Mouse (Mus musculus): ENCODE measurements around the gene Fkbp2. TPM values are rescaled to one million over a fixed set of nuclear protein-coding genes. Genes with fewer than 3 reads are reported as not detected.
A peak's percentile ranks its signal among the peaks of the same experiment; 100 is the strongest.

Gene Fkbp2
- polyA plus RNA-seq, 1 experiment from 2014 or later, result 84.8 TPM

DNA sequence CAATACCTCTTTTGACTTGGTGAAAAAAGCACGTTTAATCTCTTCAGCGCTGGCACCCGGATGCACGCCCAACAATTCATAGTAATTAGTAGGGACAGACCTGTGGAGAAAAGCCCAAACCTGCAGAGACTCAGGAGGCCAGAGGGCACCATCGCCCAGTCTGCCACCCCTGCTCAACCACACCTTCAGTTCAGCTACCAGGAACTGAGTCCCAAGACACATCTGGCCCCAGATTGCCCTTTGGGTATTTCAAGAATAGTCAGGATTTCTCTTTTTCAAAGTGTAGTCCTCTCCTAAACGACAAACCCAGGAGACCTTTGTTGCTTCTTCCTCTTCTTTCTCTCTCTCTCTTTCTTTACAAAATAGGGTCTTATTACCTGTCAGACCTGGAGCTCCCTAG is 10.4 kb upstream of the Fkbp2 start:
- H3K4me1 ChIP-seq (ENCODE audit: insufficient read depth), result peaks cover 12% of the 10 kb centered on the region
- ATAC-seq (ENCODE audit: insufficient read depth) (no peak), DNase-seq (no peak)
- no peak for TF ChIP-seq CTCF (IDR thresholded peaks at IDR 0.05; ENCODE audit: low read depth)
- no peaks in the 10 kb centered on the region for H3K9me3 ChIP-seq (ENCODE audit: low read depth, low read length)
- 0 out of 2 replicates have a peak, but pooled peaks cover 2% of the 10 kb centered on the region for H3K36me3 ChIP-seq (ENCODE audit: insufficient read depth)
- 0 out of 2 replicates have a peak, but pooled peaks cover 2% of the 10 kb centered on the region for H3K27me3 ChIP-seq (ENCODE audit: insufficient read depth, low read length)
- H3K4me2 ChIP-seq, result no peak overlapping the region
- WGBS, result 87% methylated on average over 6 of the region's 6 CpGs
- H3K9ac ChIP-seq, result no peak overlapping the region; the same call in 1 of the 2 replicates
- H3K4me3 ChIP-seq (ENCODE audit: low read depth, low read length), result no peak overlapping the region
- H3K27ac ChIP-seq (ENCODE audit: low read depth), result no peak overlapping the region

DNA sequence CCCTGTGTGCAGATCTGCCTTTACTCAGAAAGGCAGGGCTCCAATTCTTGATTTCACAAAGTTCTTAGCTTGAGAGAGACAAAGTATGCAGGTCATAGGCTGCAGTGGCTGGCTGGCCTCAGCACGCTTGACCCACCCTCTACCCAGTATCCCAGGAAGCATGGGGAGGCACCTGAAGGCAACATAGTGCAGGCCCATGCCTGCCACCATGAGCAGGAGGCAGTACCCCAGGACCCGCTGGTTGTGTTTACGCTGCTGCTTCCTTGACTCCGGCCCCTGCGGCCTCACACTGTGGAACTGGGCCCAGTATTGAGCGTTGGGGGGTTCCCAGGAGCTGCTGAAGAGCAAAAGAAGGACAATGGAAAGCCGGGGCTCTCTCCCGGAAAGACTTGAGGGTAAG is 8.9 kb upstream of the Fkbp2 start:
- no peak for ATAC-seq (ENCODE audit: insufficient read depth)
- DNase-seq, result no peak
- Histone ChIP-seq H3K27ac (ENCODE audit: low read depth) (no peak overlapping the region), H3K36me3 (ENCODE audit: insufficient read depth) (peaks cover 14% of the 10 kb centered on the region), H3K4me1 (ENCODE audit: insufficient read depth) (peaks cover 5% of the 10 kb centered on the region), H3K9me3 (ENCODE audit: low read depth, low read length) (no peaks in the 10 kb centered on the region), H3K27me3 (ENCODE audit: insufficient read depth, low read length) (0 out of 2 replicates have a peak, but pooled peaks cover 2% of the 10 kb centered on the region), H3K4me2 (no peak overlapping the region), H3K4me3 (ENCODE audit: low read depth, low read length) (no peak overlapping the region), H3K9ac (no peak overlapping the region)
- TF ChIP-seq CTCF (IDR thresholded peaks at IDR 0.05; ENCODE audit: low read depth), result no peak
- WGBS, result 79% methylated on average over 8 of the region's 8 CpGs

DNA sequence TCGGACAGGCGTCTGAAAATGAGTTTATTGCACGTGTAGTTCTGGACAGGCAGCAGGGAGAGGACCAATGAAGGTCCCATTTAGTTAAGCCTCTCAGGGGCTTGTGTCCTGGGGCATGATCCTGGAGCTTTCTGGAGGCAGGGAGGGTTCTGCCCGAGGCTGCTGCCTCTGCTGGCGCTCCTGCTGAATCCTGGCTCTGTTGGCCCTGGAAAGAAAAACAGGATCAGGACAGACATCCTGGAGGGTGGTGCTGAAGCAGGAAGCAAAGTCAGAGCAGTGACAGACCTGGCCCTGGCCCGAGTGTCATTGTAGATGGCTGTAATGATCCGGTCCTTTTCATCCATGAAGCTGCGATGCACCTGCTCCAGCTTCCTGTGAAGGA is 7.6 kb upstream of the Fkbp2 start:
- peaks cover 24% of the 10 kb centered on the region for H3K36me3 ChIP-seq (ENCODE audit: insufficient read depth)
- peak overlapping the region; percentile 82 for H3K4me2 ChIP-seq
- H3K4me1 ChIP-seq (ENCODE audit: insufficient read depth), result peaks cover 2% of the 10 kb centered on the region
- DNase-seq, result no peak
- 6% methylated on average over 8 of the region's 8 CpGs for WGBS
- peak overlapping the region; percentile 83 for H3K27ac ChIP-seq (ENCODE audit: low read depth)
- no peak for ATAC-seq (ENCODE audit: insufficient read depth)
- 0 out of 2 replicates have a peak, but pooled peaks cover 2% of the 10 kb centered on the region for H3K27me3 ChIP-seq (ENCODE audit: insufficient read depth, low read length)
- peak overlapping the region; percentile 83 for H3K9ac ChIP-seq
- TF ChIP-seq CTCF (IDR thresholded peaks at IDR 0.05; ENCODE audit: low read depth), result no peak
- no peaks in the 10 kb centered on the region for H3K9me3 ChIP-seq (ENCODE audit: low read depth, low read length)
- H3K4me3 ChIP-seq (ENCODE audit: low read depth, low read length), result peak overlapping the region; percentile 85

DNA sequence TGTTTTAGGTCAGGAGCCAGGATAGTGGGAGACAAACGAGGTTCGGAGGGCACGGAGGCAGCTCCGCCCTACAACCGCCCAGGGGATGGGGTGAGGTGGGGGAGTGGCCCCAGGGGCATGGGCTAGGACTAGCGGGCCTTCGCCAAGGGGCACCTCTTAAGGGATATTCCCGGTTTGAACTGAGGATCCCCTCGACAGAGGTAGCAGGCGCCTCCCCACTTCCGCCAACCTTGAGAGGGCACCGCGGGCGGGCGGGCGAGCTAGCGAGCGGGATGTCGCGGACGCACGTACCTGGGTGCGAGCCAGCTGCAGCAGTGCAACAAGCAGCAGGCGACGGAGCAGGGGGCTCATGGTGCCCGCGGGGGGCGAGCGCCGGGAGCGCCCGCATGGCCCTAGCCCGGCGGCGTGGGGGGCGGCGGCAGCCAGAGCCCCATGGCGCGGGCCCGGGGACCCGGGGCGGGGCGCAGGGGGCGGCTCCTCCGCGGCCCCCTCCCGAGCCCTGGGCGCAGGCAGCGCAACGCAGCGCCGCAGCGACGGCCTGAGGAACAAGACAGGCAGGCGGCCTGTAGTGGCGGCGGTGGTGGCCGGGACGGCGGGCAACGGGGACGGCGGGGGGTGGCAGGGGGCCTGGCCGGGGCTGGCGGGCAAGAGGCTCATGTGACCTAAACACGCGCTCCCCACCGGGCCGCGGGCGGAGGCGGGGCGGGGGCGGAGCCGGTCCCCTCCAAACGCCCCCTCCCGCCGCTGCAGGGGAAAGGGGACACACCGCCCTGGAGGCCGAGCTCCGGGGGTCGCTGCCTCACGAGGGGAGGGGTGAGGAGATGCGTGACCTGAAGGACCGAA is 7.0 kb upstream of the Fkbp2 start, which contains the start of gene Vegfb:
Vegfb (minus strand) TSS at position 591 of the 843 bp plus-strand sequence.
- Histone ChIP-seq H3K9ac (peak within 1 kb of the TSS; percentile 83), H3K4me3 (ENCODE audit: low read depth, low read length) (peak within 1 kb of the TSS; percentile 85), H3K4me2 (peak within 1 kb of the TSS; percentile 82), H3K36me3 (ENCODE audit: insufficient read depth) (peaks cover 27% of the 10 kb centered on the region), H3K9me3 (ENCODE audit: low read depth, low read length) (no peaks in the 10 kb centered on the region), H3K27ac (ENCODE audit: low read depth) (peak within 1 kb of the TSS; percentile 83), H3K27me3 (ENCODE audit: insufficient read depth, low read length) (0 out of 2 replicates have a peak, but pooled peaks cover 2% of the 10 kb centered on the region), H3K4me1 (ENCODE audit: insufficient read depth) (no peaks in the 10 kb centered on the region; the same call in 1 of the 2 replicates)
- DNase-seq, result peak; percentile 71
- ATAC-seq (ENCODE audit: insufficient read depth), result peak; percentile 57
- WGBS, result under 1% methylated on average over 72 of the region's 85 CpGs
- TF ChIP-seq CTCF (IDR thresholded peaks at IDR 0.05; ENCODE audit: low read depth), result no peak

DNA sequence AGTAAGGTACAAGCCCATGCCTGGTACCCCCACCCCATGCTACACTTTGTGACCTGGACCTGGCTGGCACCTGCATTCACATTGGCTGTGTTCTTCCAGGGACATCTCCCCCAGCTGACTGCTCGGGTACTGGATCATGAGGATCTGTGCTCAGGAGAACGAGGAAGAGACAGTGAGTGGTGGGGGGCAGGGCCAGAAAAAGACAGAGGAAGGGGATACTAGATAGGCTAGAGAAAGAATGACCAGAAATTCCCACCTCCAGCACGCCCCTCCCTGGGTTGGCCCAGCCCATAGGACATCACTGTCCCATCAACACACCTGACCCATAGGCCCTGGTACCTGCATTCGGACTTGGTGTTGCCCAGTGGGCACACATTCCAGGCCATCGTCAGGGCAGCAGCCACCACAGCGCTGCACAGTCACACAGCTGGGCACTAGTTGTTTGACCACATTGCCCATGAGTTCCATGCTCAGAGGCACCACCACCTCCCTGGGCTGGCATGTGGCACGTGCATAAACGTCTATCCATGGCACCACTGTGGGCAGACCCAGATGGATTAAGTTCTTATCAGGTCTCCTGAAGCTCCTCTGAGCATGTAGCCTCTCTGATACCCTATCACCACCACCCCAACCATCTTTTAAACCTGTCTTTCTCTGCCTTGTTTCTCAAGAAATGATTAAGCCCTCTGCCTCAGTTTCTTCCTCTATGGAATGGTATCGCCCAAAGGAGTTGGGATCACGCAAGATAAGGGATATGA is 5.8 kb upstream of the Fkbp2 start:
- peak overlapping the region; percentile 83 for H3K9ac ChIP-seq
- peaks cover 33% of the 10 kb centered on the region for H3K36me3 ChIP-seq (ENCODE audit: insufficient read depth)
- ATAC-seq (ENCODE audit: insufficient read depth) (no peak), DNase-seq (no peak)
- H3K27me3 ChIP-seq (ENCODE audit: insufficient read depth, low read length), result no peaks in the 10 kb centered on the region
- peak overlapping the region; percentile 85 for H3K4me3 ChIP-seq (ENCODE audit: low read depth, low read length)
- peak overlapping the region; percentile 82 for H3K4me2 ChIP-seq
- H3K27ac ChIP-seq (ENCODE audit: low read depth), result no peak overlapping the region; the same call in 1 of the 2 replicates
- peaks cover under 1% of the 10 kb centered on the region for H3K4me1 ChIP-seq (ENCODE audit: insufficient read depth)
- TF ChIP-seq CTCF (IDR thresholded peaks at IDR 0.05; ENCODE audit: low read depth), result no peak
- H3K9me3 ChIP-seq (ENCODE audit: low read depth, low read length), result no peaks in the 10 kb centered on the region
- WGBS, result 75% methylated on average over 10 of the region's 10 CpGs

DNA sequence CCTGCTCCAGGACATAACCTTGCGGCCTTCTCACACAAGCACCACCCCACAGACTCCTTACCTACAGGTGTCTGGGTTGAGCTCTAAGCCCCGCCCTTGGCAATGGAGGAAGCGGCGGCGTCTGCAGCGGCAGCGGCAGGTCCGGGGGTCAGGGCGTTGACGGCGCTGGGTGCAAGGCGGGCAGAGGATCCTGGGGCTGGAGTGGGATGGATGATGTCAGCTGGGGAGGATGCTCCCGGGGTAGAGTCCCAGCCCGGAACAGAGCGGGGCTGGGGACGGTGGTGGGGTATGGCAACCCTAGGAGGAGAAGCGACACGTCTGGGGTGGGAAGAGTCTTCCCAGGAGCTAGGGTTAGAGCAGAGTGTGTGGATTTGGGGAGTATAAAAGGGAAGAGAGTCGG is 5.0 kb upstream of the Fkbp2 start:
- Histone ChIP-seq H3K36me3 (ENCODE audit: insufficient read depth) (peaks cover 33% of the 10 kb centered on the region), H3K4me3 (ENCODE audit: low read depth, low read length) (no peak overlapping the region), H3K9ac (no peak overlapping the region), H3K4me2 (no peak overlapping the region), H3K9me3 (ENCODE audit: low read depth, low read length) (no peaks in the 10 kb centered on the region), H3K27me3 (ENCODE audit: insufficient read depth, low read length) (no peaks in the 10 kb centered on the region), H3K27ac (ENCODE audit: low read depth) (no peak overlapping the region), H3K4me1 (ENCODE audit: insufficient read depth) (peaks cover 4% of the 10 kb centered on the region)
- ATAC-seq (ENCODE audit: insufficient read depth), result no peak
- WGBS, result 85% methylated on average over 19 of the region's 19 CpGs
- DNase-seq, result no peak
- TF ChIP-seq CTCF (IDR thresholded peaks at IDR 0.05; ENCODE audit: low read depth), result no peak

DNA sequence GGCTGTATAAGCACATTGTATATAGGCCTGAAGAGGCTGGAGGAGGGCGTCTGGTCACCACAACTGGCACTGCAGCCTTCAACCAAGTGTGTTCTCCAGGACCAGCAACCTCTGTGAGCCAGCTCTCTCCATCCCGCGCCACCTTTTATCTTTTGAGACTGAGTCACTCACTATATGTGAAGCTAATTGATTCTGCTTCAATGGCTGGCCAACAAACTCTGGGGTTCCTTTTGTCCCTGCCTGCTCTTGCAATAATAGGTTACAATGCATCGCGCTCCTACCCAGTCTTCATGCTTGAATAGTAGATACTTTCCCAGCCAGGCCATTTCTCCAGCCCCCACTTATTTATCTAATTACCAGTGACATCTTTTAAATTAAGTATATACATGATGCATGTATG is 3.3 kb upstream of the Fkbp2 start:
- no peak overlapping the region for H3K27ac ChIP-seq (ENCODE audit: low read depth)
- 95% methylated on average over 5 of the region's 5 CpGs for WGBS
- no peak overlapping the region for H3K4me3 ChIP-seq (ENCODE audit: low read depth, low read length)

More for the DNA sequence above, 3.3 kb upstream of the Fkbp2 start:
- ATAC-seq (ENCODE audit: insufficient read depth) (no peak), DNase-seq (no peak)
- no peak overlapping the region for H3K9ac ChIP-seq
- H3K4me2 ChIP-seq, result no peak overlapping the region
- no peaks in the 10 kb centered on the region for H3K9me3 ChIP-seq (ENCODE audit: low read depth, low read length)
- no peak for TF ChIP-seq CTCF (IDR thresholded peaks at IDR 0.05; ENCODE audit: low read depth)
- no peaks in the 10 kb centered on the region for H3K27me3 ChIP-seq (ENCODE audit: insufficient read depth, low read length)
- peaks cover 35% of the 10 kb centered on the region for H3K36me3 ChIP-seq (ENCODE audit: insufficient read depth)
- H3K4me1 ChIP-seq (ENCODE audit: insufficient read depth), result peaks cover 9% of the 10 kb centered on the region
